Mouse (Mus musculus): Measurements from ENCODE around the gene Tm6sf1. TPM values are rescaled to one million over a fixed set of nuclear protein-coding genes. Genes with fewer than 3 reads are reported as not detected.
A peak's percentile ranks its signal among the peaks of the same experiment; 100 is the strongest.

Tm6sf1 gene
- polyA plus RNA-seq, 1 experiment from 2014 or later: 14.3 TPM

DNA sequence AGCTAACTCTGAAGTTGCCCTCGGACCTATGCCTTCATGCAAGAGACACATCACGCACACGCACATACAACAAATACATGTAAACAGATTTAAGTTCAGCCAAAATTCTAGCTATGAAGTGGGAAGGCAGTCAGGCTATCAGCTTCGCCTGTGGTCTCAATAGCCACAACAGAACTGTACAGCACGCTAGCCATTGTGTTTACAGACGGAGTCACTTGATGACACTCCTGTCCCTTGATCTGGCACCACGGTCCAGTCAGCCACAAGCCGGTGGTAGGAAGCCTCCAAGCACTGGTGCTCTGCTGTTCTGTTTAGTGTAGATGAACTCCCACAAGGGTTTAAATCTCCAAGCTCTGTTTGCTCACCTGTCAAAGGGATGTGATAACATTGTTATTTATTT is 12.8 kb upstream of the Tm6sf1 start:
- WGBS: 90% methylated on average over 8 of the region's 8 CpGs
- DNase-seq (ENCODE audit: low spot score): no peak

DNA sequence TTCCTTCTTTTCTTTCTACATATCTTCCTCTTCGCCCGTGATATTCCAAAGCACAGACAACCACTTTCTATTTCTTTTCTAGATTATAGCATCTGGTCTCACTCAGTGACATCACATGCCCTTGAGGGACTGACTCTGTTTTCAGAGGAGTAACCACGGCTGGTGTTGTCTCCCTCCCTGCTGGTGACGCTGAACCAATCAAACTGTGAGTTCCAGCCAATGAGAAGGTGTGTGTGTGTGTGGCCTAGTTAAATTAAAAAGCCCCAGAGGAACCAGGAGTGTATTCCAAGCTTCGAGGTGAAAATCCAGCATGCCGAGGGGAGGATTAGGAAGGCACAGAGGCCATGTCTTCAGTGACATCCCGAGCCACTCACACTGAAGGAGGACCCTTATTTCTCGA is 11.8 kb upstream of the Tm6sf1 start:
- Histone ChIP-seq H3K27me3 (ENCODE audit: control insufficient read depth, insufficient read depth, low read length) (no peaks in the 10 kb centered on the region), H3K36me3 (ENCODE audit: control insufficient read depth, insufficient read depth, low read length) (no peaks in the 10 kb centered on the region), H3K4me3 (ENCODE audit: low read depth, low read length) (no peak overlapping the region), H3K4me1 (replicated peaks; ENCODE audit: control insufficient read depth, insufficient read depth, low read length) (peaks cover 3% of the 10 kb centered on the region; the same call in 1 of the 2 replicates), H3K27ac (ENCODE audit: low read depth, low read length) (no peak overlapping the region), H3K4me2 (ENCODE audit: low read depth, low read length, severe bottlenecking) (no peak overlapping the region), H3K9me3 (ENCODE audit: control insufficient read depth, low read length) (no peaks in the 10 kb centered on the region), H3K9ac (ENCODE audit: low read length) (no peak overlapping the region)
- ATAC-seq (replicated peaks; ENCODE audit: low FRiP score) (peak; percentile 53; the same call in 1 of the 2 replicates), DNase-seq (ENCODE audit: low spot score) (peak; percentile 52)
- WGBS: 39% methylated on average over 8 of the region's 8 CpGs

More for the DNA sequence above, 12.8 kb upstream of the Tm6sf1 start:
- ATAC-seq (replicated peaks; ENCODE audit: low FRiP score): no peak
- H3K36me3 ChIP-seq (ENCODE audit: control insufficient read depth, insufficient read depth, low read length): no peaks in the 10 kb centered on the region
- H3K4me2 ChIP-seq (ENCODE audit: low read depth, low read length, severe bottlenecking): no peak overlapping the region
- no peak overlapping the region for H3K9ac ChIP-seq (ENCODE audit: low read length)
- H3K4me3 ChIP-seq (ENCODE audit: low read depth, low read length): no peak overlapping the region
- H3K9me3 ChIP-seq (ENCODE audit: control insufficient read depth, low read length): no peaks in the 10 kb centered on the region
- no peak overlapping the region for H3K27ac ChIP-seq (ENCODE audit: low read depth, low read length)
- no peaks in the 10 kb centered on the region for H3K27me3 ChIP-seq (ENCODE audit: control insufficient read depth, insufficient read depth, low read length)
- H3K4me1 ChIP-seq (replicated peaks; ENCODE audit: control insufficient read depth, insufficient read depth, low read length): peaks cover 3% of the 10 kb centered on the region; the same call in 1 of the 2 replicates

DNA sequence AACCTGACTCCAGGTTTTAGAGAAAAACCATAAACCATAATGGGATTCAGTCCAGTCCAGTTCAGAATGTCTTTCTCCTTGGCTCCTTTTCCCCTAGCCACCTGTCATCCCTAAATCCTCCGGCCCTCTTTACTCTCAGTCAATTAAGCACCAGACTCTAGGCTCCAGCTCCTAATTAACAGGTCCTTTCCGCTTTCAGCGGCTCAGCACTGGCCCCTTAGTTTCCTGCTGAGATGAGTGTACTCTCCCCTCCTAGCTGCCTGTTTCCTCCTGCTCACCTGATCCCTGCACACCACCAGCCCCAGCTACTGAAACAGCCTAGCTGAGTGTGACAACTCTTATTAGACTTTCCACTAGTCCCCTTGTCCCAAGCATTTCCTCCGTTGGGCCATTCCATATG is 11.0 kb upstream of the Tm6sf1 start:
- Histone ChIP-seq H3K27ac (ENCODE audit: low read depth, low read length) (no peak overlapping the region; the same call in 1 of the 2 replicates), H3K27me3 (ENCODE audit: control insufficient read depth, insufficient read depth, low read length) (no peaks in the 10 kb centered on the region), H3K36me3 (ENCODE audit: control insufficient read depth, insufficient read depth, low read length) (no peaks in the 10 kb centered on the region), H3K9ac (ENCODE audit: low read length) (no peak overlapping the region), H3K4me1 (replicated peaks; ENCODE audit: control insufficient read depth, insufficient read depth, low read length) (peaks cover 3% of the 10 kb centered on the region; the same call in 1 of the 2 replicates), H3K4me2 (ENCODE audit: low read depth, low read length, severe bottlenecking) (no peak overlapping the region), H3K4me3 (ENCODE audit: low read depth, low read length) (no peak overlapping the region), H3K9me3 (ENCODE audit: control insufficient read depth, low read length) (no peaks in the 10 kb centered on the region)
- ATAC-seq (replicated peaks; ENCODE audit: low FRiP score) (peak; percentile 66; the same call in 1 of the 2 replicates), DNase-seq (ENCODE audit: low spot score) (peak; percentile 62)
- WGBS: 11% methylated on average over 4 of the region's 4 CpGs

GRCm38 (mm10) chr7:81849214-81849613 is 9.6 kb upstream of the Tm6sf1 start:
- ATAC-seq (replicated peaks; ENCODE audit: low FRiP score): no peak
- H3K4me3 ChIP-seq (ENCODE audit: low read depth, low read length): no peak overlapping the region
- WGBS: 91% methylated on average over 5 of the region's 5 CpGs
- no peak for DNase-seq (ENCODE audit: low spot score)
- no peaks in the 10 kb centered on the region for H3K27me3 ChIP-seq (ENCODE audit: control insufficient read depth, insufficient read depth, low read length)
- no peak overlapping the region for H3K27ac ChIP-seq (ENCODE audit: low read depth, low read length)
- peaks cover 3% of the 10 kb centered on the region; the same call in 1 of the 2 replicates for H3K4me1 ChIP-seq (replicated peaks; ENCODE audit: control insufficient read depth, insufficient read depth, low read length)
- no peak overlapping the region for H3K9ac ChIP-seq (ENCODE audit: low read length)
- no peak overlapping the region for H3K4me2 ChIP-seq (ENCODE audit: low read depth, low read length, severe bottlenecking)
- H3K36me3 ChIP-seq (ENCODE audit: control insufficient read depth, insufficient read depth, low read length): no peaks in the 10 kb centered on the region
- no peaks in the 10 kb centered on the region for H3K9me3 ChIP-seq (ENCODE audit: control insufficient read depth, low read length)

DNA sequence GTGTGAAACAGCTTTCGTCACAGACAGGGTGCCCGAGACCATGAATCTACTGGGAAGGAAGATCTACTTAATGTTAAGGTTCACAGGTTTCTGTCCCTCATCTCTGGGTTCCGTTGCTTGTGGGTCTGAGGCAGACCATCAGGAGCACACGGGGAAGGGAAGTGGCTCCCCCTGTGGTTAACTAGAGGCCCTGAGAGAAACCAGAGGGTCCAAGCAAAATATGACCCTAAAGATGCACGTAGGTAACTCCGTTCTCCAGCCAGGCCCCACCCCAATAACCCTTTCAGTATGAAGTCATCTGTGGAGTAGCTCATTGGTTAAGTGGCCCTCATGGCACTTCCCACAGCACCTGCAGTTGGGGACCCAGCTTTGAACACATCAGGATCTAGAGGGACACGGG is 9.2 kb upstream of the Tm6sf1 start:
- Histone ChIP-seq H3K4me1 (replicated peaks; ENCODE audit: control insufficient read depth, insufficient read depth, low read length) (peaks cover 3% of the 10 kb centered on the region; the same call in 1 of the 2 replicates), H3K27me3 (ENCODE audit: control insufficient read depth, insufficient read depth, low read length) (no peaks in the 10 kb centered on the region), H3K9ac (ENCODE audit: low read length) (no peak overlapping the region), H3K9me3 (ENCODE audit: control insufficient read depth, low read length) (no peaks in the 10 kb centered on the region), H3K27ac (ENCODE audit: low read depth, low read length) (no peak overlapping the region), H3K4me2 (ENCODE audit: low read depth, low read length, severe bottlenecking) (no peak overlapping the region), H3K4me3 (ENCODE audit: low read depth, low read length) (no peak overlapping the region), H3K36me3 (ENCODE audit: control insufficient read depth, insufficient read depth, low read length) (no peaks in the 10 kb centered on the region)
- no peak for DNase-seq (ENCODE audit: low spot score)
- WGBS: 91% methylated on average over 7 of the region's 7 CpGs
- no peak for ATAC-seq (replicated peaks; ENCODE audit: low FRiP score)

DNA sequence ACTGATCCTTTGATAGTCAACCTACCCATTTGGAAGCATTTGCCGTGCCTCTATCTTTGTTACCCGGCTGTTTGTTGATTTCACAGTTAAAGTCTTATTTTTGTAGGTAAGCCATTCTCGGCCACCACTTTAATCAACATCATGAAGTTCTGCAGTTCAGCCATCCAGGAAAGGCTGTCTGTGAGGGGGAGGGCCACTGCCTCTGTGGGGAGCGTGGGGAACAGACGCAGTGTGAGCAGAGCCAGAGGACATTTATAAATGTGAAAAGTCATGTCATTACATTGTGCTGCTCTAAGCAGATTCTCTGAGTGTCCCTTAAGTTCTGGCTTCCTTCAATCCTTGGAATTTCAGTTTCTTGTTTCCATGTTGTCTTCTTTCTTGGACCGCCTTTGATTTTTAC is 8.6 kb upstream of the Tm6sf1 start:
- no peaks in the 10 kb centered on the region for H3K27me3 ChIP-seq (ENCODE audit: control insufficient read depth, insufficient read depth, low read length)
- ATAC-seq (replicated peaks; ENCODE audit: low FRiP score): no peak

DNA sequence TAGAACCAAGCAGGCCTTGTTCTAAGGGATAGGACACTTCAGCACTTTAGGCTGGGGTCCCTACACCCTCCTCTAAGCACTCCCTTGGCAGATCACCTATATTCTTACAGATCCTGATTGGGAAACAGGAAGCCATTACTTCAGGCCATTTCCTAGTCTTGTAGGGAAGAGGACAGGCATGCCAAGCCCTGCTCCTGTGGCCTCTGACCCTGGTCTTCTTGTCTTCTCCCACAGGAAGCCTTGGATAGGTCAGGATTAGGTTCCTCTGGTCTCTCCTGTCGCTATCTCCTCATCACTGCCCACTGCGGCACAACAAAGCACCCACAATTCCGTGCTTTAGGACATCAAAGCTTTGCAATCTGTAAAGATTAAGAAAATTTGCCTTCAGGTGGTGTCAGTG is 7.1 kb upstream of the Tm6sf1 start:
- 85% methylated on average over 3 of the region's 3 CpGs for WGBS

More for the DNA sequence above, 8.6 kb upstream of the Tm6sf1 start:
- no peak overlapping the region for H3K9ac ChIP-seq (ENCODE audit: low read length)
- 87% methylated on average over 6 of the region's 6 CpGs for WGBS
- peaks cover 3% of the 10 kb centered on the region for H3K4me1 ChIP-seq (replicated peaks; ENCODE audit: control insufficient read depth, insufficient read depth, low read length)
- no peaks in the 10 kb centered on the region for H3K9me3 ChIP-seq (ENCODE audit: control insufficient read depth, low read length)
- no peak for DNase-seq (ENCODE audit: low spot score)
- no peaks in the 10 kb centered on the region for H3K36me3 ChIP-seq (ENCODE audit: control insufficient read depth, insufficient read depth, low read length)
- no peak overlapping the region for H3K27ac ChIP-seq (ENCODE audit: low read depth, low read length)
- no peak overlapping the region for H3K4me3 ChIP-seq (ENCODE audit: low read depth, low read length)
- H3K4me2 ChIP-seq (ENCODE audit: low read depth, low read length, severe bottlenecking): no peak overlapping the region

DNA sequence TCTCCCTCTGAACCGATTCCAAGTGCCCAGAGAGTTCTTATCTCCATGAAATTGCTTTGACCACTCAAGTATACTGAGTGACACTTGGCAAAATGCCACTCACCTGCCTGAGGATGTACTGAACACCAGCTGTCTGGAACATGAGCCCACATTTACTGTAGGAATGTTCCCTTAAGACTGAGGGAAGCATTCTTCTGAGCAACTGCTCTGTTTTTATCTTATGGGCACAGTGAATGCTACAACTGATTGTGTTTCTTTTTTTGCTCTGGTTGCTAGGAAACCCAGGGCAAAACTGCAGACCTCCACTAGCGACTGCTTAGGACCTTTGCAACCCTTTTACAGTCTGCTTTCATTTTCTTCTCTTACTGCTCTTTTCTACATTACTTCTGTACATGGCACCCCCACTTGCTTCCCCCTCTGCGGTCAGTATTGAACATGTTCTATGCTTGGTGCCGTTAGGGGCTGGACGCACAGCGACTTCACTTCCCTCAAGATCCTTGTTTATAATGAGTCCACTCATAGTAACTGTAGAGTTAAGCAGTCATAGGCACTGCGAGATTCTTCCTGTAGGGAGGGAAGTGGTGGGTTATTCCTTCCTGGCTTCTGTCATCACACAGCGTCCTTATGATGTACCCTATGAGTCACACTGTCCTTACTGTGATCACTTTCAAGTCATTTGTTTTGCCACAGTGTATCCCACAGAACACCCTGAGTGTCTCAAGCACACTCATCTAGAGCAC is 4.1 kb upstream of the Tm6sf1 start:
- Histone ChIP-seq H3K27ac (ENCODE audit: low read depth, low read length) (no peak overlapping the region), H3K36me3 (ENCODE audit: control insufficient read depth, insufficient read depth, low read length) (no peaks in the 10 kb centered on the region), H3K9ac (ENCODE audit: low read length) (no peak overlapping the region), H3K4me2 (ENCODE audit: low read depth, low read length, severe bottlenecking) (no peak overlapping the region), H3K9me3 (ENCODE audit: control insufficient read depth, low read length) (no peaks in the 10 kb centered on the region), H3K27me3 (ENCODE audit: control insufficient read depth, insufficient read depth, low read length) (peaks cover 2% of the 10 kb centered on the region; the same call in 1 of the 2 replicates), H3K4me1 (replicated peaks; ENCODE audit: control insufficient read depth, insufficient read depth, low read length) (peaks cover 3% of the 10 kb centered on the region; the same call in 1 of the 2 replicates), H3K4me3 (ENCODE audit: low read depth, low read length) (no peak overlapping the region)
- DNase-seq (ENCODE audit: low spot score) (no peak), ATAC-seq (replicated peaks; ENCODE audit: low FRiP score) (no peak)
- WGBS: 77% methylated on average over 8 of the region's 8 CpGs

More for the DNA sequence above, 7.1 kb upstream of the Tm6sf1 start:
- Histone ChIP-seq H3K4me2 (ENCODE audit: low read depth, low read length, severe bottlenecking) (no peak overlapping the region), H3K9ac (ENCODE audit: low read length) (no peak overlapping the region), H3K4me3 (ENCODE audit: low read depth, low read length) (no peak overlapping the region), H3K27ac (ENCODE audit: low read depth, low read length) (no peak overlapping the region), H3K27me3 (ENCODE audit: control insufficient read depth, insufficient read depth, low read length) (no peaks in the 10 kb centered on the region; the same call in 1 of the 2 replicates), H3K9me3 (ENCODE audit: control insufficient read depth, low read length) (no peaks in the 10 kb centered on the region), H3K4me1 (replicated peaks; ENCODE audit: control insufficient read depth, insufficient read depth, low read length) (peaks cover 3% of the 10 kb centered on the region), H3K36me3 (ENCODE audit: control insufficient read depth, insufficient read depth, low read length) (no peaks in the 10 kb centered on the region)
- DNase-seq (ENCODE audit: low spot score) (no peak), ATAC-seq (replicated peaks; ENCODE audit: low FRiP score) (no peak)

DNA sequence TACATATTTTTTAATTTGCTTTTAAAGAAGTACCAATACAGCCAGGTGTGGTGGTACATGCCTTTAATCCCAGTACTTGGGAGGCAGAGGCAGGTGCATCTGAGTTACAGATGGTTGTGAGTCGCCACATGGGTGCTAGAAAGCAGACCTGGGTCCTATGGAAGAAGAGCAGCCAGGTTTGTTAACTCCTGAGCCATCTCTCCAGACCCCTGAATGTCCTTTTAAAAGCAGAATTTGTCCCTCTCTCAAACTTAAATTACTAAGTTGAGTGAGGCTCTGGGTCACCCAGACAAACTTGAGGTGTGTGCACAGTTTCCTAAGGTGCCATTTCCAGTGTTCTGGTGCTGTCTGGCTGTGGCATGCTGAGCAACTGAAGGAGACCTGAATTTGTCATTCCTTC is 3.1 kb upstream of the Tm6sf1 start, which contains the start of gene Gm10160:
Gene Gm10160, minus strand, starts transcription at position 101 of the 400 bp plus-strand sequence.
- Histone ChIP-seq H3K9ac (ENCODE audit: low read length) (no peak within 1 kb of the TSS), H3K9me3 (ENCODE audit: control insufficient read depth, low read length) (no peaks in the 10 kb centered on the region), H3K4me3 (ENCODE audit: low read depth, low read length) (no peak within 1 kb of the TSS), H3K27me3 (ENCODE audit: control insufficient read depth, insufficient read depth, low read length) (peaks cover 2% of the 10 kb centered on the region; the same call in 1 of the 2 replicates), H3K36me3 (ENCODE audit: control insufficient read depth, insufficient read depth, low read length) (no peaks in the 10 kb centered on the region), H3K27ac (ENCODE audit: low read depth, low read length) (no peak within 1 kb of the TSS), H3K4me2 (ENCODE audit: low read depth, low read length, severe bottlenecking) (no peak within 1 kb of the TSS), H3K4me1 (replicated peaks; ENCODE audit: control insufficient read depth, insufficient read depth, low read length) (peaks cover 5% of the 10 kb centered on the region; the same call in 1 of the 2 replicates)
- ATAC-seq (replicated peaks; ENCODE audit: low FRiP score) (no peak), DNase-seq (ENCODE audit: low spot score) (no peak)
- 68% methylated on average over 1 of the region's 1 CpGs for WGBS
